Mouse (Mus musculus) forebrain, embryonic 16.5 days (tissue): Measurements from ENCODE around the gene Tln1. TPM values are rescaled to one million over a fixed set of nuclear protein-coding genes. Genes with fewer than 3 reads are reported as not detected.

Source experiments
- ATAC-seq: fragments of 200-750 bp; cut with Nextera tagmentation; 2 replicates; pipeline ENCODE4 v1.8.0; 2017; ENCODE audit warnings: mild to moderate bottlenecking, moderate library complexity
- H3K27ac ChIP-seq: fragments of 300-500 bp; sonication (generic); 2 replicates; pipeline ENCODE4 v1.5.1; 2014; ENCODE audit warnings: low read length, control low read depth
- H3K27me3 ChIP-seq: fragments of 300-500 bp; sonication (generic); replicated peaks from 2 replicates; pipeline ENCODE4 v1.6.1; 2014; ENCODE audit warnings: low read length; ENCODE audit not compliant: control insufficient read depth, insufficient read depth
- H3K36me3 ChIP-seq: fragments of 300-500 bp; sonication (generic); 2 replicates; pipeline ENCODE4 v1.6.1; 2014; ENCODE audit not compliant: control insufficient read depth, insufficient read depth
- H3K4me1 ChIP-seq: fragments of 300-500 bp; sonication (generic); replicated peaks from 2 replicates; pipeline ENCODE4 v1.6.1; 2014; ENCODE audit warnings: low read length; ENCODE audit not compliant: control insufficient read depth, insufficient read depth
- H3K4me2 ChIP-seq: fragments of 300-500 bp; sonication (generic); 2 replicates; pipeline ENCODE4 v1.6.1; 2014; ENCODE audit warnings: mild to moderate bottlenecking, low read length, control low read depth
- H3K4me3 ChIP-seq: fragments of 300-500 bp; sonication (generic); replicated peaks from 2 replicates; pipeline ENCODE4 v1.5.1; 2014; ENCODE audit warnings: mild to moderate bottlenecking, low read length, control low read depth
- H3K9ac ChIP-seq: fragments of 300-500 bp; sonication (generic); replicated peaks from 2 replicates; pipeline ENCODE4 v1.6.1; 2014; ENCODE audit warnings: low read depth, low read length, control low read depth
- H3K9me3 ChIP-seq: fragments of 300-500 bp; sonication (generic); 2 replicates; pipeline ENCODE4 v1.6.1; 2016; ENCODE audit warnings: low read length; ENCODE audit not compliant: control insufficient read depth
- WGBS: fragments of 180-500 bp; shearing (Covaris S2); extraction: QIAGEN DNeasy Blood & Tissue Kit; methylation state at CpG from one replicate; pipeline ENCODE4 v1.1.7; 2014; 5-methylcytosine and 5-hydroxymethylcytosine counted together
- polyA plus RNA-seq: library from polyadenylated mRNA; unstranded; fragments of >200 nt; fragmentation: Nextera tagmentation; extraction: Ambion mirVana; gene quantifications from 2 replicates; pipeline ENCODE4 v1.2.1, GENCODE M21; 2015

Gene Tln1
- polyA plus RNA-seq, 1 experiment from 2014 or later, result 49.5 TPM

GRCm38 (mm10) chr4:43580721-43581120 is 18.2 kb upstream of the Tln1 start:
- peaks cover 13% of the 10 kb centered on the region for H3K36me3 ChIP-seq
- H3K9me3 ChIP-seq, result no peaks in the 10 kb centered on the region
- no peak overlapping the region for H3K27ac ChIP-seq
- peak overlapping the region; percentile 5; the same call in 1 of the 2 replicates for H3K9ac ChIP-seq
- H3K27me3 ChIP-seq, result no peaks in the 10 kb centered on the region
- H3K4me1 ChIP-seq, result peaks cover 33% of the 10 kb centered on the region
- WGBS, result 92% methylated on average over 5 of the region's 5 CpGs
- H3K4me3 ChIP-seq, result no peak overlapping the region
- no peak overlapping the region for H3K4me2 ChIP-seq
- ATAC-seq, result no peak

DNA sequence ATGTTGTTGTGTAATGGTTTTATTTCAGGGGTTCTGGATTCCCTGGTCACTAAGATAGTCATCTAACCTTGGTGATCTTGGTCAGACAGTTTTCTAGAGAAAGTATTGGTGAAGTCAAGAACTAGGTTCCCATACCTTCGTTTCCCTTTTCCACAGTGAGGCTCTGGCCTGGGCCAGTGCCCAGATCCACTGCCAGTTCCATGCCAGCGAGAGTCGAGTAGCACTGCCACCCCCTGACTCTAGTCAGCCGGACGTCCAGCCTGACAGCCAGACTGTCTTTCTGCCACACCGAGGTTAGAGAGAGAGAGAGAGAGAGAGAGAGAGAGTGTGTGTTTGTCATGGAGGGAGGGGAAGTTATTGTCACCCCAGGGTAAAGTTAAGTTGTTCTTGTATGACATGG is 17.2 kb upstream of the Tln1 start:
- H3K27ac ChIP-seq, result no peak overlapping the region
- H3K36me3 ChIP-seq, result peaks cover 13% of the 10 kb centered on the region
- ATAC-seq, result no peak
- no peaks in the 10 kb centered on the region for H3K27me3 ChIP-seq
- no peaks in the 10 kb centered on the region for H3K9me3 ChIP-seq
- peak overlapping the region; percentile 95 for H3K4me3 ChIP-seq
- peak overlapping the region; percentile 96 for H3K9ac ChIP-seq
- H3K4me1 ChIP-seq, result peaks cover 43% of the 10 kb centered on the region
- peak overlapping the region; percentile 83 for H3K4me2 ChIP-seq
- 71% methylated on average over 6 of the region's 6 CpGs for WGBS

DNA sequence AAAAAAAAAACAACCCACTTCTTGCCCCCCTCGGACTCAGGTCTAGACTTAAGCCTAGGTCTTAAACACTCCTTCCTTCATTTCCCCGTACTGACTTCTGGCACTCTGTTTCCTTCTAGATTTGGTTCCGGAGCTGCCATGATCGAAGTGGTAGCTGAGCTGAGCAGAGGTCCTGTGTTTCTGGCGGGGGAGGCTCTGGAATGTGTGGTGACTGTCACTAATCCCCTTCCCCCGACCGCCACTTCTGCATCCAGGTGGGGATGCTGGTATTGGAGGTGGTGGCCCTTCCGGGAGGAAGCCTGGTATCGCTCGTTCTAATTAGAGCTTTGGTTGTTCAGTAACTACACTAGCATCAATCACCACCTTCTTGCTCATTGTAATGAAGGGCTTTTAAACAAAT is 16.8 kb upstream of the Tln1 start:
- ATAC-seq, result no peak
- Histone ChIP-seq H3K4me3 (peak overlapping the region; percentile 95), H3K27ac (peak overlapping the region; percentile 76), H3K36me3 (peaks cover 13% of the 10 kb centered on the region), H3K9ac (peak overlapping the region; percentile 96), H3K4me2 (peak overlapping the region; percentile 83), H3K4me1 (peaks cover 47% of the 10 kb centered on the region), H3K27me3 (no peaks in the 10 kb centered on the region), H3K9me3 (no peaks in the 10 kb centered on the region)
- WGBS, result 4% methylated on average over 10 of the region's 10 CpGs

GRCm38 (mm10) chr4:43578376-43579204 is 16.1 kb upstream of the Tln1 start, which contains the start of the genes Rgp1 and Gba2:
TSS of gene Rgp1 (plus strand) at chr4:43578715.
TSS of gene Gba2 (minus strand) at chr4:43578873.
- under 1% methylated on average over 76 of the region's 76 CpGs for WGBS
- peak within 1 kb of the TSS; percentile 83 for H3K4me2 ChIP-seq
- peaks cover 47% of the 10 kb centered on the region for H3K4me1 ChIP-seq
- peak within 1 kb of the TSS; percentile 76 for H3K27ac ChIP-seq
- no peaks in the 10 kb centered on the region for H3K27me3 ChIP-seq
- peak within 1 kb of the TSS; percentile 96 for H3K9ac ChIP-seq
- H3K9me3 ChIP-seq, result no peaks in the 10 kb centered on the region
- H3K4me3 ChIP-seq, result peak within 1 kb of the TSS; percentile 95
- ATAC-seq, result peak; percentile 88
- peaks cover 17% of the 10 kb centered on the region for H3K36me3 ChIP-seq

- Histone ChIP-seq H3K9ac (peak overlapping the region; percentile 96), H3K4me3 (peak overlapping the region; percentile 95), H3K9me3 (no peaks in the 10 kb centered on the region), H3K27ac (no peak overlapping the region), H3K4me1 (peaks cover 47% of the 10 kb centered on the region), H3K27me3 (no peaks in the 10 kb centered on the region), H3K4me2 (peak overlapping the region; percentile 83), H3K36me3 (peaks cover 18% of the 10 kb centered on the region)
- no peak for ATAC-seq
- 56% methylated on average over 8 of the region's 8 CpGs for WGBS
Observed at GRCm38 (mm10) chr4:43577237-43577881, 14.9 kb upstream of the Tln1 start.

DNA sequence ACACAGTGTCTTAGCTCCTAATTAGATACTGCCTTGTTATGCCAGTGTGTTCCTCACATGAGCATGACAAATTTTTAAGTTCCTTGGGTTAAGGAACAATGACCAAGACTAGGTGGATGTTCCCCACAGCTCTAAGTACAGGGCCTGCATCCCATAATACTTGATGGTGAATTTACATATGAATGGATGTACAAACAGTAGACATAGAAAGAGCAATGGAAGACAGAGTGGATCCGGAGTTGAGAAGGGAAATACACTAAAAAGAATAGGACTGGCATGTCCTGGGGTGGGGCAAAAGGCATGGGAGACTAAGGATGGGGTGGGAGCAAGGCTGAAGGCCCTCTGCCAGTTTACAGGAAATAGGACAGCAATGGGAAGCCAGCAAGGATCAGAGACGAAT is 12.9 kb upstream of the Tln1 start:
- H3K27ac ChIP-seq, result no peak overlapping the region
- H3K4me2 ChIP-seq, result peak overlapping the region; percentile 49
- peaks cover 47% of the 10 kb centered on the region for H3K4me1 ChIP-seq
- H3K9ac ChIP-seq, result 0 out of 2 replicates have a peak overlapping the region, but pooled peaks have one; percentile 3
- no peak for ATAC-seq
- 20% methylated on average over 2 of the region's 2 CpGs for WGBS
- no peaks in the 10 kb centered on the region for H3K27me3 ChIP-seq
- H3K4me3 ChIP-seq, result peak overlapping the region; percentile 9; the same call in 1 of the 2 replicates
- H3K36me3 ChIP-seq, result peaks cover 21% of the 10 kb centered on the region
- H3K9me3 ChIP-seq, result no peaks in the 10 kb centered on the region

GRCm38 (mm10) chr4:43573561-43573960 is 11.1 kb upstream of the Tln1 start:
- Histone ChIP-seq H3K36me3 (peaks cover 34% of the 10 kb centered on the region), H3K27me3 (no peaks in the 10 kb centered on the region), H3K27ac (no peak overlapping the region), H3K4me1 (peaks cover 37% of the 10 kb centered on the region), H3K4me3 (no peak overlapping the region), H3K9me3 (no peaks in the 10 kb centered on the region), H3K4me2 (no peak overlapping the region), H3K9ac (no peak overlapping the region)
- 92% methylated on average over 4 of the region's 4 CpGs for whole genome bisulfite sequencing
- no peak for ATAC-seq

GRCm38 (mm10) chr4:43571395-43572045 is 9.0 kb upstream of the Tln1 start:
- Histone ChIP-seq H3K4me1 (peaks cover 22% of the 10 kb centered on the region), H3K4me3 (no peak overlapping the region), H3K27ac (no peak overlapping the region), H3K27me3 (no peaks in the 10 kb centered on the region), H3K9me3 (no peaks in the 10 kb centered on the region), H3K4me2 (no peak overlapping the region), H3K9ac (no peak overlapping the region), H3K36me3 (peaks cover 49% of the 10 kb centered on the region)
- ATAC-seq, result no peak
- 86% methylated on average over 6 of the region's 6 CpGs for WGBS

- Histone ChIP-seq H3K9me3 (no peaks in the 10 kb centered on the region), H3K27ac (no peak overlapping the region), H3K4me3 (no peak overlapping the region), H3K9ac (no peak overlapping the region), H3K4me2 (no peak overlapping the region), H3K36me3 (peaks cover 55% of the 10 kb centered on the region), H3K4me1 (peaks cover 13% of the 10 kb centered on the region), H3K27me3 (no peaks in the 10 kb centered on the region)
- 92% methylated on average over 9 of the region's 9 CpGs for WGBS
- no peak for ATAC-seq
Observed at GRCm38 (mm10) chr4:43567140-43567539, 4.6 kb upstream of the Tln1 start.
